Comparison of ENCODE assay signal across 9 mouse cellular contexts in the genomic region with DNA sequence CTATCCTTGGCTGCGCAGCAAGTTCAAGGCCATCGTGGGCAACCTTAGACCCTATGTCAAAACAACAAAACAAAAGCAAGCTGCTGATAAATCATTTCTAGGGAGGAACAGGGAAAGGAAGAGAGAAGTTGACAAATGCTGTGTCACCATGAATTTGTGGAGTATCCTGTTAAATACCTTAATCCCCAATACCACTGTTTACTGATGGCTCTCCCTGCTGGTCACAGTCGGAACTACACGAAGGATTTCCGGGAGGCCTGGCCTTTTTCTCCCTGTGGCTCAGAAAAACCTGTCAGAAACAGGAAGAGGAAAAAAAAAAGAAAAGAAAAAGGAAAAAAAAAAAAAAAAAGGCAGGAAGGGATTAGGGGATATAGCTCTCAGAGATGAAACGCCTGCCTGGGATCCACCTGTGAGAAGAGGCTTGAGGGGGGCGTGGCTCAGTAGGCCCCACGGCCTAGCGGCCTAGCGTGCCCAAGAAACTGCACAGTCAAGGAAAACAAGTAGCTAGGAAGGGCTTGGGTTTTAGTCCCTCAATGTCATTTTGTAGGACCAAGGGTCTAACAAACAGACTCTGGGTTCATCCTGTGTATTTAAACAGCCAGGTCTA. TPM values are rescaled to one million over a fixed set of nuclear protein-coding genes. Genes with fewer than 3 reads are reported as not detected.
A peak's percentile ranks its signal among the peaks of the same experiment; 100 is the strongest.
DNase-seq lines count a peak whose midpoint lies in the region; ATAC-seq and TF ChIP-seq lines count a peak whose summit lies in the region.
"Had no signal": no experiment of that assay in that cellular context is flagged by ENCODE, and none has a peak within 500 bp of the region (broad histone marks: within the 10 kb centered on the region; RNA-seq: fewer than 3 reads in every experiment).

No protein-coding gene starts in this region.

- intact Hi-C loops in heart, postnatal 36 days (cut with DNase I), result no loop called here

- H3K27me3 ChIP-seq in forebrain, postnatal 0 days (ENCODE audit: insufficient read depth, low read length), result no peaks in the 10 kb centered on the region
- no peaks in the 10 kb centered on the region for H3K27me3 ChIP-seq in forebrain, embryonic 15.5 days
- H3K27me3 ChIP-seq in embryonic facial prominence, embryonic 14.5 days (replicated peaks; ENCODE audit: control insufficient read depth, insufficient read depth, low read length), result peaks cover 26% of the 10 kb centered on the region
- H3K27me3 ChIP-seq in splenic B cell, adult 2 months (ENCODE audit: control insufficient read depth, insufficient read depth, low read length, poor library complexity, severe bottlenecking), result no peaks in the 10 kb centered on the region

- H3K9ac ChIP-seq in forebrain, postnatal 0 days, result no peak overlapping the region
- no peak overlapping the region for H3K9ac ChIP-seq in forebrain, embryonic 15.5 days (replicated peaks)
- H3K9ac ChIP-seq in embryonic facial prominence, embryonic 14.5 days (ENCODE audit: low read depth, low read length), result no peak overlapping the region
- H3K9ac ChIP-seq: neural tube, embryonic 12.5 days had no signal

- no peaks in the 10 kb centered on the region for H3K9me3 ChIP-seq in forebrain, postnatal 0 days (ENCODE audit: low read length)
- no peaks in the 10 kb centered on the region for H3K9me3 ChIP-seq in forebrain, embryonic 15.5 days
- no peaks in the 10 kb centered on the region for H3K9me3 ChIP-seq in embryonic facial prominence, embryonic 14.5 days (ENCODE audit: control insufficient read depth, low read length)
- H3K9me3 ChIP-seq: neural tube, embryonic 12.5 days had no signal

- no peaks in the 10 kb centered on the region for H3K36me3 ChIP-seq in forebrain, postnatal 0 days (ENCODE audit: insufficient read depth)
- no peaks in the 10 kb centered on the region for H3K36me3 ChIP-seq in forebrain, embryonic 15.5 days
- no peaks in the 10 kb centered on the region for H3K36me3 ChIP-seq in embryonic facial prominence, embryonic 14.5 days (ENCODE audit: control insufficient read depth, insufficient read depth, low read length)
- H3K36me3 ChIP-seq in splenic B cell, adult 2 months (ENCODE audit: control insufficient read depth, insufficient read depth, low read length, poor library complexity, severe bottlenecking), result no peaks in the 10 kb centered on the region
- H3K36me3 ChIP-seq: neural tube, embryonic 12.5 days had no signal

- 63% methylated on average over 10 of the region's 10 CpGs for WGBS in forebrain, postnatal 0 days
- 62% methylated on average over 10 of the region's 10 CpGs for WGBS in forebrain, embryonic 15.5 days
- 58% methylated on average over 10 of the region's 10 CpGs for WGBS in embryonic facial prominence, embryonic 14.5 days

- H3K4me3 ChIP-seq in forebrain, postnatal 0 days (ENCODE audit: low read depth, low read length), result no peak overlapping the region
- H3K4me3 ChIP-seq in forebrain, embryonic 15.5 days, result no peak overlapping the region
- no peak overlapping the region for H3K4me3 ChIP-seq in embryonic facial prominence, embryonic 14.5 days (ENCODE audit: low read depth, low read length)
- H3K4me3 ChIP-seq: neural tube, embryonic 12.5 days had no signal

- no peak overlapping the region for H3K27ac ChIP-seq in forebrain, postnatal 0 days (ENCODE audit: low read depth, low read length)
- H3K27ac ChIP-seq in forebrain, embryonic 15.5 days (replicated peaks), result no peak overlapping the region
- H3K27ac ChIP-seq in embryonic facial prominence, embryonic 14.5 days (replicated peaks; ENCODE audit: low read depth, low read length), result no peak overlapping the region
- H3K27ac ChIP-seq: neural tube, embryonic 12.5 days had no signal

- DNase-seq in forebrain, postnatal 0 days, result peak; percentile 63
- DNase-seq in adrenal gland, postnatal 25 days, result peak; percentile 67
- no peak for DNase-seq in embryonic facial prominence, embryonic 14.5 days (ENCODE audit: low spot score)
- peak; percentile 73 to 83 for DNase-seq in heart, postnatal 36 days
- peak; percentile 56 to 65 for DNase-seq in layer of hippocampus, postnatal 36 days
- DNase-seq in lung, postnatal 25 days (ENCODE audit: low spot score), result peak; percentile 79
- peak; percentile 54 for DNase-seq in splenic B cell, adult 2 months (ENCODE audit: low read depth, low spot score)

- ATAC-seq in forebrain, postnatal 0 days, result no peak
- ATAC-seq in forebrain, embryonic 15.5 days (replicated peaks), result no peak
- ATAC-seq in embryonic facial prominence, embryonic 14.5 days (ENCODE audit: low read depth), result no peak

- H3K4me2 ChIP-seq in forebrain, postnatal 0 days (ENCODE audit: low read depth), result no peak overlapping the region
- H3K4me2 ChIP-seq in forebrain, embryonic 15.5 days (replicated peaks), result no peak overlapping the region
- peak overlapping the region; percentile 97; the same call in 1 of the 2 replicates for H3K4me2 ChIP-seq in embryonic facial prominence, embryonic 14.5 days (ENCODE audit: low read depth, low read length)
- H3K4me2 ChIP-seq: neural tube, embryonic 12.5 days had no signal

- H3K4me1 ChIP-seq in forebrain, postnatal 0 days (ENCODE audit: insufficient read depth), result no peaks in the 10 kb centered on the region
- peaks cover 12% of the 10 kb centered on the region; the same call in 1 of the 2 replicates for H3K4me1 ChIP-seq in forebrain, embryonic 15.5 days
- peaks cover 12% of the 10 kb centered on the region; the same call in 1 of the 2 replicates for H3K4me1 ChIP-seq in embryonic facial prominence, embryonic 14.5 days (ENCODE audit: control insufficient read depth, insufficient read depth, low read length)

- peak; percentile 66 for TF ChIP-seq CTCF in forebrain, postnatal 0 days (IDR thresholded peaks at IDR 0.05; ENCODE audit: low read depth)

RNA-seq across cellular contexts. Expression of a gene that starts 1.6 kb away (rescaled TPM):
- 11.6 and 14.3 TPM in 2 replicates for total RNA-seq in forebrain, postnatal 0 days (2014; rRNA removed)
- polyA plus RNA-seq in forebrain, postnatal 0 days (2015; fragmentation: Nextera tagmentation; extraction: Ambion mirVana), result 16.3 and 18.9 TPM in 2 replicates
- polyA plus RNA-seq in forebrain, embryonic 15.5 days (2015; fragmentation: Nextera tagmentation; extraction: Ambion mirVana), result 15.8 and 17.1 TPM in 2 replicates
- total RNA-seq in adrenal gland, postnatal 25 days (2021), result 51.7 and 52.7 TPM in 2 replicates
- 67.3 and 75.2 TPM in 2 replicates for polyA plus RNA-seq in embryonic facial prominence, embryonic 14.5 days (2014; fragmentation: Nextera tagmentation; extraction: Ambion mirVana)
- total RNA-seq in heart, postnatal 36 days (2021), result 10 to 100 TPM; 29.9 to 31.8 TPM
- total RNA-seq in layer of hippocampus, postnatal 36 days (2021), result 10 to 100 TPM; 16.0 to 20.0 TPM

RNA-seq across cellular contexts. Expression of a gene that starts 1.9 kb away (rescaled TPM):
- total RNA-seq in forebrain, postnatal 0 days (2014; rRNA removed), result 18.8 and 22.3 TPM in 2 replicates
- polyA plus RNA-seq in forebrain, postnatal 0 days (2015; fragmentation: Nextera tagmentation; extraction: Ambion mirVana), result 2.5 and 3.8 TPM in 2 replicates
- polyA plus RNA-seq in forebrain, embryonic 15.5 days (2015; fragmentation: Nextera tagmentation; extraction: Ambion mirVana), result 2.0 and 2.2 TPM in 2 replicates
- total RNA-seq in adrenal gland, postnatal 25 days (2021), result 0.62 and 2.1 TPM in 2 replicates
- 0.39 and 0.40 TPM in 2 replicates for polyA plus RNA-seq in embryonic facial prominence, embryonic 14.5 days (2014; fragmentation: Nextera tagmentation; extraction: Ambion mirVana)
- total RNA-seq in heart, postnatal 36 days (2021), result under 1 TPM; 0.22 to 0.41 TPM
- total RNA-seq in layer of hippocampus, postnatal 36 days (2021), result 100 to 1,000 TPM; 132 to 146 TPM

RNA-seq across cellular contexts. Expression of a gene that starts 24.2 kb away (rescaled TPM):
- total RNA-seq in forebrain, postnatal 0 days (2014; rRNA removed), result 1.8 and 5.5 TPM in 2 replicates
- 4.3 and 4.9 TPM in 2 replicates for polyA plus RNA-seq in forebrain, postnatal 0 days (2015; fragmentation: Nextera tagmentation; extraction: Ambion mirVana)
- 13.8 and 14.3 TPM in 2 replicates for polyA plus RNA-seq in forebrain, embryonic 15.5 days (2015; fragmentation: Nextera tagmentation; extraction: Ambion mirVana)
- 18.5 and 19.6 TPM in 2 replicates for total RNA-seq in adrenal gland, postnatal 25 days (2021)
- polyA plus RNA-seq in embryonic facial prominence, embryonic 14.5 days (2014; fragmentation: Nextera tagmentation; extraction: Ambion mirVana), result 31.3 and 31.9 TPM in 2 replicates
- 1 to 10 TPM; 8.3 to 8.4 TPM for total RNA-seq in heart, postnatal 36 days (2021)
- 1 to 10 TPM; 2.7 to 4.0 TPM for total RNA-seq in layer of hippocampus, postnatal 36 days (2021)

RNA-seq across cellular contexts. Expression of a gene that starts 37.4 kb away (rescaled TPM):
- 5.2 and 6.3 TPM in 2 replicates for total RNA-seq in forebrain, postnatal 0 days (2014; rRNA removed)
- 6.3 and 7.4 TPM in 2 replicates for polyA plus RNA-seq in forebrain, postnatal 0 days (2015; fragmentation: Nextera tagmentation; extraction: Ambion mirVana)
- polyA plus RNA-seq in forebrain, embryonic 15.5 days (2015; fragmentation: Nextera tagmentation; extraction: Ambion mirVana), result 6.4 and 8.3 TPM in 2 replicates
- total RNA-seq in adrenal gland, postnatal 25 days (2021), result 24.1 and 26.7 TPM in 2 replicates
- 32.6 and 34.7 TPM in 2 replicates for polyA plus RNA-seq in embryonic facial prominence, embryonic 14.5 days (2014; fragmentation: Nextera tagmentation; extraction: Ambion mirVana)
- total RNA-seq in heart, postnatal 36 days (2021), result 10 to 100 TPM in 1 of 2 experiments, 1 to 10 TPM in 1; 9.5 to 11.5 TPM
- total RNA-seq in layer of hippocampus, postnatal 36 days (2021), result 1 to 10 TPM; 6.4 to 7.0 TPM

RNA-seq across cellular contexts. Expression of a gene that starts 49.8 kb away (rescaled TPM):
- total RNA-seq in forebrain, postnatal 0 days (2014; rRNA removed), result 1.9 and 2.4 TPM in 2 replicates
- 1.1 and 1.4 TPM in 2 replicates for polyA plus RNA-seq in forebrain, postnatal 0 days (2015; fragmentation: Nextera tagmentation; extraction: Ambion mirVana)
- polyA plus RNA-seq in forebrain, embryonic 15.5 days (2015; fragmentation: Nextera tagmentation; extraction: Ambion mirVana), result 1.1 and 1.3 TPM in 2 replicates
- 2.6 and 2.7 TPM in 2 replicates for total RNA-seq in adrenal gland, postnatal 25 days (2021)
- 2.5 and 2.9 TPM in 2 replicates for polyA plus RNA-seq in embryonic facial prominence, embryonic 14.5 days (2014; fragmentation: Nextera tagmentation; extraction: Ambion mirVana)
- total RNA-seq in heart, postnatal 36 days (2021), result under 1 TPM; 0.95 to 0.97 TPM
- under 1 TPM; 0.15 to 0.40 TPM for total RNA-seq in layer of hippocampus, postnatal 36 days (2021)
